Mouse (Mus musculus): ENCODE results near the gene Parp16. TPM values are rescaled to one million over a fixed set of nuclear protein-coding genes. Genes with fewer than 3 reads are reported as not detected.

Parp16 gene
- total RNA-seq, 1 experiment: 4.9 TPM

- H3K27ac ChIP-seq (ENCODE audit: insufficient read depth, low read depth, low read length, poor library complexity, severe bottlenecking): no peak overlapping the region
Observed at GRCm38 (mm10) chr9:65161188-65161587, 34.0 kb upstream of the Parp16 start.

GRCm38 (mm10) chr9:65161881-65162280, 33.3 kb upstream of the Parp16 start:
- Histone ChIP-seq H3K9me3 (ENCODE audit: control insufficient read depth, insufficient read depth, low read depth, low read length) (no peaks in the 10 kb centered on the region), H3K4me1 (ENCODE audit: control insufficient read depth in 2 of 2, insufficient read depth in 2 of 2, low read length in 2 of 2, poor library complexity in 1 of 2) (peaks cover 16 to 24% of the 10 kb centered on the region in 2 experiments), H3K36me3 (ENCODE audit: control insufficient read depth, insufficient read depth, low read length, poor library complexity, severe bottlenecking) (no peaks in the 10 kb centered on the region), H3K9ac (ENCODE audit: insufficient read depth, low read depth, low read length, poor library complexity, severe bottlenecking) (no peak overlapping the region), H3K4me3 (ENCODE audit: insufficient read depth in 1 of 2, low read depth in 1 of 2, low read length in 2 of 2, poor library complexity in 1 of 2, severe bottlenecking in 1 of 2) (no peak overlapping the region), H3K27ac (ENCODE audit: insufficient read depth, low read depth, low read length, poor library complexity, severe bottlenecking) (no peak overlapping the region)
- DNase-seq (ENCODE audit: low read depth, low spot score): no peak
- TF ChIP-seq HCFC1 (IDR thresholded peaks at IDR 0.05; ENCODE audit: borderline replicate concordance, insufficient read depth, low read length): no peak
- TF ChIP-seq ZNF384 (IDR thresholded peaks at IDR 0.05; ENCODE audit: low read depth, low read length): no peak
- no peak for TF ChIP-seq ZC3H11A (IDR thresholded peaks at IDR 0.05; ENCODE audit: borderline replicate concordance, low read depth, low read length)
- no peak for TF ChIP-seq MAFK (IDR thresholded peaks at IDR 0.05; ENCODE audit: insufficient read depth, low read depth, low read length)
- TF ChIP-seq CHD2 (IDR thresholded peaks at IDR 0.05; ENCODE audit: low read depth, low read length): no peak
- in situ Hi-C loops (cut with MboI; ENCODE audit: low sequenced_read_pairs in 2 of 2, unreplicated experiment in 2 of 2): no loop called here

More at GRCm38 (mm10) chr9:65161188-65161587, 34.0 kb upstream of the Parp16 start:
- TF ChIP-seq ZNF384 (IDR thresholded peaks at IDR 0.05; ENCODE audit: low read depth, low read length): no peak
- Histone ChIP-seq H3K36me3 (ENCODE audit: control insufficient read depth, insufficient read depth, low read length, poor library complexity, severe bottlenecking) (no peaks in the 10 kb centered on the region), H3K4me1 (ENCODE audit: control insufficient read depth in 2 of 2, insufficient read depth in 2 of 2, low read length in 2 of 2, poor library complexity in 1 of 2) (peaks cover 16 to 30% of the 10 kb centered on the region in 2 experiments), H3K9me3 (ENCODE audit: control insufficient read depth, insufficient read depth, low read depth, low read length) (no peaks in the 10 kb centered on the region), H3K4me3 (ENCODE audit: insufficient read depth in 1 of 2, low read depth in 1 of 2, low read length in 2 of 2, poor library complexity in 1 of 2, severe bottlenecking in 1 of 2) (no peak overlapping the region), H3K9ac (ENCODE audit: insufficient read depth, low read depth, low read length, poor library complexity, severe bottlenecking) (no peak overlapping the region)
- DNase-seq (ENCODE audit: low read depth, low spot score): no peak
- in situ Hi-C loops (cut with MboI; ENCODE audit: low sequenced_read_pairs in 2 of 2, unreplicated experiment in 2 of 2): no loop called here

DNA sequence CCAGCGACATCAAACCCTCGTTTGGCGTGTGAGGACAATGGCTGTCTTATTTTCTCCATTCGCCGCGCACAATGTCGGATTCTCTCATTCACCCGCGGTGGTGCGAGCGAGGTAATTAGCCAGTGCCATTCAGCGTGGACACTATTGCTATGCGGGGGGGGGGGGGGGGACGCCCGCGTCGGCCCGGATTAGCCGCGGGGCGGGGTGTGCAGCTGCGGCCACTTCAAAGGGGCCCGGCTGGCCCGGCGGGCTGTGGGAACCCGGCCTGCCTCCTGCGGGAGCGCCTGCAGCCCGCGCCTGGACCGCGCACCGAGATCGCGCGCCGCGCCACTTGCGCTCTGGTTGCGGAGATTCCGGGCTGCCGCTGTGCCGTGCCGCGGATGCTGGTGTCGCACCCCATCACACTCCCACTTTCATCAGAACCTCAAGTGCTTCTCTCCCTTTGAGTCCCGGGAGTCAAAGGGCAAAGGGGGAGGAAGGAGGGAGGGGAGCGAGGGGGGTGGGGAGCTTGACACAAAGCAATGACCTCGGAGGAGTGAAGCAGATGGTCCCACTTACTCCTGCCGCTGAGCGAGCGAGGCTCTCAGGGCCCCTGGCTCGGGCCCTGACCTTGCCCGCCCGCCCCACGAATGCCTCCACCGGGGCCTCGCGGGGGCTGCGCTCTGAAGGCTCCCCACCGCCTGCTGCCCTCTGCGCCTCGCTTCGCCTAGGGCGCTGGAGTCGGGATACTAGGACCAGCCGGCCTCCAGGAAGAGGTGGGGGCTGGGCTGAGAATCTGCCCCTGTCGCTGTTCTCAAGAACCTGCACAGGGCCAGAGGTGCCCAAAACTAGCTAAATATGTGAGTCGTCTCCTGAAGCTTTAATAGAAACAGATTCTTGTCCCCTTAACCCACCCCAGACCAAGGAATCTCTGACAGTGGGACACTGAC, 32.2 kb upstream of the Parp16 start:
- H3K9me3 ChIP-seq (ENCODE audit: control insufficient read depth, insufficient read depth, low read depth, low read length): no peaks in the 10 kb centered on the region
- no peak overlapping the region for H3K27ac ChIP-seq (ENCODE audit: insufficient read depth, low read depth, low read length, poor library complexity, severe bottlenecking)
- TF ChIP-seq CHD2 (IDR thresholded peaks at IDR 0.05; ENCODE audit: low read depth, low read length) (no peak), MAFK (IDR thresholded peaks at IDR 0.05; ENCODE audit: insufficient read depth, low read depth, low read length) (no peak), HCFC1 (IDR thresholded peaks at IDR 0.05; ENCODE audit: borderline replicate concordance, insufficient read depth, low read length) (no peak), ZC3H11A (IDR thresholded peaks at IDR 0.05; ENCODE audit: borderline replicate concordance, low read depth, low read length) (no peak), ZNF384 (IDR thresholded peaks at IDR 0.05; ENCODE audit: low read depth, low read length) (no peak)
- H3K36me3 ChIP-seq (ENCODE audit: control insufficient read depth, insufficient read depth, low read length, poor library complexity, severe bottlenecking): no peaks in the 10 kb centered on the region
- DNase-seq (ENCODE audit: low read depth, low spot score): no peak
- in situ Hi-C loops (cut with MboI; ENCODE audit: low sequenced_read_pairs in 2 of 2, unreplicated experiment in 2 of 2): no loop called here
- H3K9ac ChIP-seq (ENCODE audit: insufficient read depth, low read depth, low read length, poor library complexity, severe bottlenecking): peak overlapping the region; percentile 71
- peaks cover 9 to 16% of the 10 kb centered on the region in 2 experiments; a peak in 3 of 4 replicates for H3K4me1 ChIP-seq (ENCODE audit: control insufficient read depth in 2 of 2, insufficient read depth in 2 of 2, low read length in 2 of 2, poor library complexity in 1 of 2)
- peak overlapping the region; percentile 71 to 80 for H3K4me3 ChIP-seq (ENCODE audit: insufficient read depth in 1 of 2, low read depth in 1 of 2, low read length in 2 of 2, poor library complexity in 1 of 2, severe bottlenecking in 1 of 2)

DNA sequence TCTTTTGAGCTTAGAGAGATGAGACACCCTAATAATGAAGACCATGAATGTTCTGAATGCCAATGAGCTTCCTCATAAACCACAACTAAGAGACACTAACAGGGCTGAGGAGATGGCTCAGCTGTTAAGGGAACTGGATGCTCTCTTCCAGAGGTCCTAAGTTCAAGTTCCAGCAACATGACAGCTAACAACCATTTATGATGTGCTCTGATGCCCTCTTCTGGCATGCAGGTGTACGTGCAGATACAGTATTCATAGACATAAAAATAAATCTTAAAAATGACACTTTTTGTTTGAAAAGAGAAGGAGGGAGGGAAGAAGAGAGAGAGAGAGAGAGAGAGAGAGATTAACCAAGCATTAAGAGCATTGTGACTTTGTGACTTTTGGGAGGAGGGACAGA, 30.3 kb upstream of the Parp16 start:
- no peak overlapping the region for H3K9ac ChIP-seq (ENCODE audit: insufficient read depth, low read depth, low read length, poor library complexity, severe bottlenecking)
- peaks cover 10 to 21% of the 10 kb centered on the region in 2 experiments; a peak in 3 of 4 replicates for H3K4me1 ChIP-seq (ENCODE audit: control insufficient read depth in 2 of 2, insufficient read depth in 2 of 2, low read length in 2 of 2, poor library complexity in 1 of 2)
- DNase-seq (ENCODE audit: low read depth, low spot score): no peak
- no peaks in the 10 kb centered on the region for H3K9me3 ChIP-seq (ENCODE audit: control insufficient read depth, insufficient read depth, low read depth, low read length)
- no peak overlapping the region for H3K4me3 ChIP-seq (ENCODE audit: insufficient read depth in 1 of 2, low read depth in 1 of 2, low read length in 2 of 2, poor library complexity in 1 of 2, severe bottlenecking in 1 of 2)
- no peak overlapping the region for H3K27ac ChIP-seq (ENCODE audit: insufficient read depth, low read depth, low read length, poor library complexity, severe bottlenecking)
- TF ChIP-seq HCFC1 (IDR thresholded peaks at IDR 0.05; ENCODE audit: borderline replicate concordance, insufficient read depth, low read length) (no peak), MAFK (IDR thresholded peaks at IDR 0.05; ENCODE audit: insufficient read depth, low read depth, low read length) (no peak), CHD2 (IDR thresholded peaks at IDR 0.05; ENCODE audit: low read depth, low read length) (no peak), ZNF384 (IDR thresholded peaks at IDR 0.05; ENCODE audit: low read depth, low read length) (no peak), ZC3H11A (IDR thresholded peaks at IDR 0.05; ENCODE audit: borderline replicate concordance, low read depth, low read length) (no peak; the same call in 1 of the 2 replicates)
- in situ Hi-C loops (cut with MboI; ENCODE audit: low sequenced_read_pairs in 2 of 2, unreplicated experiment in 2 of 2): no loop called here
- H3K36me3 ChIP-seq (ENCODE audit: control insufficient read depth, insufficient read depth, low read length, poor library complexity, severe bottlenecking): no peaks in the 10 kb centered on the region
